Mouse (Mus musculus): Measurements from ENCODE around the gene Zfp174. TPM values are rescaled to one million over a fixed set of nuclear protein-coding genes. Genes with fewer than 3 reads are reported as not detected.

Zfp174 gene
- polyA plus RNA-seq, 1 experiment from 2014 or later: 1.0 TPM

GRCm38 (mm10) chr16:3885065-3885670, 38.1 kb downstream of the Zfp174 start:
- peak overlapping the region; percentile 94 for H3K4me3 ChIP-seq (replicated peaks)
- H3K27me3 ChIP-seq (replicated peaks): no peaks in the 10 kb centered on the region
- H3K4me2 ChIP-seq: peak overlapping the region; percentile 76
- H3K9me3 ChIP-seq: no peaks in the 10 kb centered on the region
- H3K36me3 ChIP-seq: no peaks in the 10 kb centered on the region
- WGBS: 4% methylated on average over 10 of the region's 10 CpGs
- peak overlapping the region; percentile 95 for H3K9ac ChIP-seq
- H3K27ac ChIP-seq: peak overlapping the region; percentile 94
- ATAC-seq (ENCODE audit: insufficient read depth, low FRiP score, low read depth): no peak
- peaks cover 11% of the 10 kb centered on the region for H3K4me1 ChIP-seq

- no peaks in the 10 kb centered on the region for H3K36me3 ChIP-seq
- no peaks in the 10 kb centered on the region for H3K4me1 ChIP-seq
- H3K9ac ChIP-seq: no peak overlapping the region
- H3K9me3 ChIP-seq: no peaks in the 10 kb centered on the region
- H3K27ac ChIP-seq: no peak overlapping the region
- no peak for ATAC-seq (ENCODE audit: insufficient read depth, low FRiP score, low read depth)
- no peak overlapping the region for H3K4me3 ChIP-seq (replicated peaks)
- no peak overlapping the region for H3K4me2 ChIP-seq
- H3K27me3 ChIP-seq (replicated peaks): no peaks in the 10 kb centered on the region
- 92% methylated on average over 14 of the region's 14 CpGs for WGBS
Measured at GRCm38 (mm10) chr16:3891621-3892295, 44.7 kb downstream of the Zfp174 start.

GRCm38 (mm10) chr16:3893739-3894138, 46.7 kb downstream of the Zfp174 start:
- Histone ChIP-seq H3K27me3 (replicated peaks) (no peaks in the 10 kb centered on the region), H3K4me1 (no peaks in the 10 kb centered on the region), H3K9ac (no peak overlapping the region), H3K4me2 (no peak overlapping the region; the same call in 1 of the 2 replicates), H3K9me3 (no peaks in the 10 kb centered on the region), H3K27ac (0 out of 2 replicates have a peak overlapping the region, but pooled peaks have one; percentile 16), H3K36me3 (peaks cover 13% of the 10 kb centered on the region), H3K4me3 (replicated peaks) (no peak overlapping the region)
- no peak for ATAC-seq (ENCODE audit: insufficient read depth, low FRiP score, low read depth)
- 52% methylated on average over 3 of the region's 3 CpGs for WGBS

GRCm38 (mm10) chr16:3895173-3895792, 48.2 kb downstream of the Zfp174 start:
- no peak overlapping the region for H3K9ac ChIP-seq
- 64% methylated on average over 9 of the region's 9 CpGs for WGBS
- H3K36me3 ChIP-seq: peaks cover 24% of the 10 kb centered on the region
- H3K9me3 ChIP-seq: no peaks in the 10 kb centered on the region
- peak; percentile 43; the same call in 1 of the 2 replicates for ATAC-seq (ENCODE audit: insufficient read depth, low FRiP score, low read depth)
- H3K4me3 ChIP-seq (replicated peaks): no peak overlapping the region
- H3K4me2 ChIP-seq: no peak overlapping the region
- peak overlapping the region; percentile 33; the same call in 1 of the 2 replicates for H3K27ac ChIP-seq
- no peaks in the 10 kb centered on the region for H3K4me1 ChIP-seq
- H3K27me3 ChIP-seq (replicated peaks): no peaks in the 10 kb centered on the region

- Histone ChIP-seq H3K27ac (no peak overlapping the region), H3K9ac (no peak overlapping the region), H3K36me3 (peaks cover 32% of the 10 kb centered on the region), H3K4me3 (replicated peaks) (no peak overlapping the region), H3K27me3 (replicated peaks) (no peaks in the 10 kb centered on the region), H3K4me2 (no peak overlapping the region), H3K9me3 (no peaks in the 10 kb centered on the region), H3K4me1 (no peaks in the 10 kb centered on the region)
- 85% methylated on average over 6 of the region's 6 CpGs for WGBS
- ATAC-seq (ENCODE audit: insufficient read depth, low FRiP score, low read depth): no peak
Measured at GRCm38 (mm10) chr16:3896046-3896445, 49.0 kb downstream of the Zfp174 start.

- 97% methylated on average over 1 of the region's 1 CpGs for WGBS
- H3K9ac ChIP-seq: no peak overlapping the region
- no peaks in the 10 kb centered on the region for H3K4me1 ChIP-seq
- H3K27me3 ChIP-seq (replicated peaks): no peaks in the 10 kb centered on the region
- ATAC-seq (ENCODE audit: insufficient read depth, low FRiP score, low read depth): no peak
- H3K9me3 ChIP-seq: no peaks in the 10 kb centered on the region
- no peak overlapping the region for H3K4me3 ChIP-seq (replicated peaks)
- H3K36me3 ChIP-seq: peaks cover 36% of the 10 kb centered on the region
- no peak overlapping the region for H3K27ac ChIP-seq
- H3K4me2 ChIP-seq: no peak overlapping the region
Measured at GRCm38 (mm10) chr16:3896553-3896952, 49.5 kb downstream of the Zfp174 start.

GRCm38 (mm10) chr16:3907471-3907870, 60.4 kb downstream of the Zfp174 start:
- Histone ChIP-seq H3K4me2 (no peak overlapping the region), H3K27me3 (replicated peaks) (no peaks in the 10 kb centered on the region), H3K9ac (no peak overlapping the region; the same call in 1 of the 2 replicates), H3K4me3 (replicated peaks) (no peak overlapping the region), H3K4me1 (peaks cover 9% of the 10 kb centered on the region), H3K9me3 (no peaks in the 10 kb centered on the region), H3K27ac (no peak overlapping the region), H3K36me3 (peaks cover 10% of the 10 kb centered on the region; the same call in 1 of the 2 replicates)
- 70% methylated on average over 2 of the region's 2 CpGs for WGBS
- no peak for ATAC-seq (ENCODE audit: insufficient read depth, low FRiP score, low read depth)

Other genes with a start within 250 kb of the Zfp174 start
- 0.06 and 0.22 TPM in 2 replicates for gene Mefv, start 129.2 kb upstream of the Zfp174 start, polyA plus RNA-seq (2015; fragmentation: Nextera tagmentation; extraction: Ambion mirVana)
- 45.3 and 46.8 TPM in 2 replicates for gene Zfp263, start 103.2 kb upstream of the Zfp174 start, polyA plus RNA-seq (2015; fragmentation: Nextera tagmentation; extraction: Ambion mirVana)
- not detected in 2 replicates for gene Olfr15, start 16.4 kb upstream of the Zfp174 start, polyA plus RNA-seq (2015; fragmentation: Nextera tagmentation; extraction: Ambion mirVana)
- 40.3 and 41.0 TPM in 2 replicates for gene Naa60, start 25.1 kb downstream of the Zfp174 start, polyA plus RNA-seq (2015; fragmentation: Nextera tagmentation; extraction: Ambion mirVana)
- 6.0 and 6.2 TPM in 2 replicates for gene Zfp597, start 37.3 kb downstream of the Zfp174 start, polyA plus RNA-seq (2015; fragmentation: Nextera tagmentation; extraction: Ambion mirVana)
- gene Gm20695, start 37.4 kb downstream of the Zfp174 start, polyA plus RNA-seq (2015; fragmentation: Nextera tagmentation; extraction: Ambion mirVana): 1.3 and 1.5 TPM in 2 replicates
- 5.1 and 6.9 TPM in 2 replicates for gene 1700037C18Rik, start 61.4 kb downstream of the Zfp174 start, polyA plus RNA-seq (2015; fragmentation: Nextera tagmentation; extraction: Ambion mirVana)
- 21.1 and 21.8 TPM in 2 replicates for gene Cluap1, start 61.5 kb downstream of the Zfp174 start, polyA plus RNA-seq (2015; fragmentation: Nextera tagmentation; extraction: Ambion mirVana)
- gene Nlrc3, start 129.4 kb downstream of the Zfp174 start, polyA plus RNA-seq (2015; fragmentation: Nextera tagmentation; extraction: Ambion mirVana): 0.91 and 0.98 TPM in 2 replicates
- gene Slx4, start 156.5 kb downstream of the Zfp174 start, polyA plus RNA-seq (2015; fragmentation: Nextera tagmentation; extraction: Ambion mirVana): 10.8 and 15.1 TPM in 2 replicates
- 3.9 and 4.6 TPM in 2 replicates for gene Dnase1, start 189.7 kb downstream of the Zfp174 start, polyA plus RNA-seq (2015; fragmentation: Nextera tagmentation; extraction: Ambion mirVana)
- 87.7 and 91.9 TPM in 2 replicates for gene Trap1, start 230.6 kb downstream of the Zfp174 start, polyA plus RNA-seq (2015; fragmentation: Nextera tagmentation; extraction: Ambion mirVana)